In genomic region chr2:115687612-115688011, GRCm38 (mm10) we compare ENCODE assay signal across 25 mouse cellular contexts.
A peak's percentile ranks its signal among the peaks of the same experiment; 100 is the strongest.
DNase-seq lines count a peak whose midpoint lies in the region; ATAC-seq and TF ChIP-seq lines count a peak whose summit lies in the region.
"Had no signal": no experiment of that assay in that cellular context is flagged by ENCODE, and none has a peak within 500 bp of the region (broad histone marks: within the 10 kb centered on the region; RNA-seq: fewer than 3 reads in every experiment).

No protein-coding gene starts in this region.

- no peak overlapping the region for H3K4me2 ChIP-seq in hindbrain, embryonic 11.5 days (replicated peaks; ENCODE audit: low read depth, low read length)
- H3K4me2 ChIP-seq in hindbrain, embryonic 15.5 days, result no peak overlapping the region
- no peak overlapping the region for H3K4me2 ChIP-seq in hindbrain, postnatal 0 days (ENCODE audit: low read depth, low read length)
- H3K4me2 ChIP-seq in midbrain, embryonic 16.5 days (ENCODE audit: low read length), result no peak overlapping the region
- no peak overlapping the region for H3K4me2 ChIP-seq in midbrain, embryonic 13.5 days (replicated peaks)
- H3K4me2 ChIP-seq: embryonic facial prominence, embryonic 12.5 days; embryonic facial prominence, embryonic 15.5 days; heart, embryonic 13.5 days; intestine, embryonic 15.5 days had no signal

- no peaks in the 10 kb centered on the region; the same call in 1 of the 2 replicates for H3K4me1 ChIP-seq in hindbrain, embryonic 11.5 days (replicated peaks; ENCODE audit: control insufficient read depth, insufficient read depth, low read length)
- H3K4me1 ChIP-seq in hindbrain, embryonic 10.5 days (replicated peaks), result peaks cover 5% of the 10 kb centered on the region
- H3K4me1 ChIP-seq in hindbrain, embryonic 15.5 days (replicated peaks), result peaks cover 4% of the 10 kb centered on the region
- no peaks in the 10 kb centered on the region for H3K4me1 ChIP-seq in hindbrain, postnatal 0 days (ENCODE audit: insufficient read depth, low read length)
- no peaks in the 10 kb centered on the region for H3K4me1 ChIP-seq in midbrain, embryonic 16.5 days (ENCODE audit: control insufficient read depth, insufficient read depth, low read length)
- peaks cover 3% of the 10 kb centered on the region; the same call in 1 of the 2 replicates for H3K4me1 ChIP-seq in midbrain, embryonic 13.5 days (replicated peaks)
- H3K4me1 ChIP-seq in olfactory bulb, adult 2 months (ENCODE audit: control insufficient read depth, insufficient read depth, low read length), result peaks cover 9% of the 10 kb centered on the region; the same call in 1 of the 2 replicates
- H3K4me1 ChIP-seq: embryonic facial prominence, embryonic 12.5 days; embryonic facial prominence, embryonic 15.5 days; heart, embryonic 13.5 days; intestine, embryonic 15.5 days had no signal

- 0 out of 2 replicates have a peak overlapping the region, but pooled peaks have one; percentile 14 for H3K27ac ChIP-seq in hindbrain, embryonic 11.5 days (ENCODE audit: low read depth, low read length)
- no peak overlapping the region; the same call in 1 of the 2 replicates for H3K27ac ChIP-seq in hindbrain, embryonic 10.5 days
- no peak overlapping the region for H3K27ac ChIP-seq in hindbrain, embryonic 15.5 days (replicated peaks)
- H3K27ac ChIP-seq in hindbrain, postnatal 0 days, result no peak overlapping the region
- H3K27ac ChIP-seq in midbrain, embryonic 16.5 days (ENCODE audit: low read length), result no peak overlapping the region
- H3K27ac ChIP-seq in midbrain, embryonic 13.5 days, result no peak overlapping the region
- peak overlapping the region; percentile 97 for H3K27ac ChIP-seq in olfactory bulb, adult 2 months (ENCODE audit: insufficient read depth, low read depth, low read length)
- H3K27ac ChIP-seq: embryonic facial prominence, embryonic 12.5 days; embryonic facial prominence, embryonic 15.5 days; gastrocnemius, adult 2 months; heart, embryonic 13.5 days; intestine, embryonic 15.5 days had no signal

- no peaks in the 10 kb centered on the region for H3K9me3 ChIP-seq in hindbrain, embryonic 11.5 days (ENCODE audit: control insufficient read depth, low read length)
- H3K9me3 ChIP-seq in hindbrain, embryonic 10.5 days, result no peaks in the 10 kb centered on the region
- no peaks in the 10 kb centered on the region for H3K9me3 ChIP-seq in hindbrain, embryonic 15.5 days
- no peaks in the 10 kb centered on the region for H3K9me3 ChIP-seq in hindbrain, postnatal 0 days (ENCODE audit: low read length)
- no peaks in the 10 kb centered on the region for H3K9me3 ChIP-seq in midbrain, embryonic 16.5 days (replicated peaks; ENCODE audit: control insufficient read depth, low read length, poor library complexity, severe bottlenecking)
- no peaks in the 10 kb centered on the region for H3K9me3 ChIP-seq in midbrain, embryonic 13.5 days
- H3K9me3 ChIP-seq: embryonic facial prominence, embryonic 12.5 days; embryonic facial prominence, embryonic 15.5 days; heart, embryonic 13.5 days; intestine, embryonic 15.5 days had no signal

- DNase-seq in hindbrain, embryonic 11.5 days (ENCODE audit: low spot score), result no peak
- no peak for DNase-seq in hindbrain, embryonic 10.5 days (ENCODE audit: low spot score)
- no peak for DNase-seq in hindbrain, postnatal 0 days (ENCODE audit: low spot score)
- DNase-seq: adrenal gland, adult 2 months; adrenal gland, postnatal 14 days; cerebellum, adult 11 months; cerebellum, adult 2 months; cerebellum, adult 9-11 months; cerebellum, postnatal 25 days; gastrocnemius, adult 2 months; gastrocnemius, postnatal 14 days; heart, adult 18-20 months; heart, postnatal 14 days; heart, postnatal 4 days had no signal

- H3K9ac ChIP-seq in hindbrain, embryonic 11.5 days (ENCODE audit: low read depth, low read length), result no peak overlapping the region
- no peak overlapping the region for H3K9ac ChIP-seq in hindbrain, embryonic 15.5 days
- no peak overlapping the region for H3K9ac ChIP-seq in hindbrain, postnatal 0 days (replicated peaks; ENCODE audit: low read length)
- no peak overlapping the region for H3K9ac ChIP-seq in midbrain, embryonic 16.5 days (ENCODE audit: low read depth, low read length)
- H3K9ac ChIP-seq in midbrain, embryonic 13.5 days (replicated peaks), result no peak overlapping the region
- H3K9ac ChIP-seq: embryonic facial prominence, embryonic 12.5 days; embryonic facial prominence, embryonic 15.5 days; forebrain, postnatal 0 days; heart, embryonic 13.5 days; intestine, embryonic 15.5 days had no signal

- 88% methylated on average over 4 of the region's 4 CpGs for WGBS in hindbrain, embryonic 11.5 days
- WGBS in hindbrain, embryonic 10.5 days, result 88% methylated on average over 4 of the region's 4 CpGs
- 79% methylated on average over 4 of the region's 4 CpGs for WGBS in hindbrain, embryonic 15.5 days
- WGBS in hindbrain, postnatal 0 days, result 79% methylated on average over 4 of the region's 4 CpGs
- WGBS in midbrain, embryonic 16.5 days, result 97% methylated on average over 4 of the region's 4 CpGs
- WGBS in midbrain, embryonic 13.5 days, result 94% methylated on average over 4 of the region's 4 CpGs
- 95% methylated on average over 4 of the region's 4 CpGs for WGBS in olfactory bulb, adult 2 months

- no peaks in the 10 kb centered on the region for H3K36me3 ChIP-seq in hindbrain, embryonic 11.5 days (ENCODE audit: control insufficient read depth, insufficient read depth, low read length)
- H3K36me3 ChIP-seq in hindbrain, embryonic 10.5 days, result no peaks in the 10 kb centered on the region
- H3K36me3 ChIP-seq in hindbrain, embryonic 15.5 days, result no peaks in the 10 kb centered on the region
- H3K36me3 ChIP-seq in hindbrain, postnatal 0 days (ENCODE audit: insufficient read depth, low read length), result no peaks in the 10 kb centered on the region
- no peaks in the 10 kb centered on the region for H3K36me3 ChIP-seq in midbrain, embryonic 16.5 days (ENCODE audit: control insufficient read depth, insufficient read depth, low read length)
- no peaks in the 10 kb centered on the region for H3K36me3 ChIP-seq in midbrain, embryonic 13.5 days
- H3K36me3 ChIP-seq: embryonic facial prominence, embryonic 12.5 days; embryonic facial prominence, embryonic 15.5 days; intestine, embryonic 15.5 days had no signal

- TF ChIP-seq POLR2A in olfactory bulb, adult 2 months (IDR thresholded peaks at IDR 0.05; ENCODE audit: insufficient read depth, low read depth, low read length), result no peak

- H3K27me3 ChIP-seq in hindbrain, embryonic 11.5 days (ENCODE audit: control insufficient read depth, insufficient read depth, low read length), result no peaks in the 10 kb centered on the region
- H3K27me3 ChIP-seq in hindbrain, embryonic 10.5 days (ENCODE audit: insufficient read depth, poor library complexity, severe bottlenecking), result no peaks in the 10 kb centered on the region
- H3K27me3 ChIP-seq in hindbrain, embryonic 15.5 days, result no peaks in the 10 kb centered on the region
- no peaks in the 10 kb centered on the region for H3K27me3 ChIP-seq in hindbrain, postnatal 0 days (ENCODE audit: insufficient read depth, low read length)
- H3K27me3 ChIP-seq in midbrain, embryonic 16.5 days (ENCODE audit: control insufficient read depth, insufficient read depth, low read depth, low read length), result no peaks in the 10 kb centered on the region
- no peaks in the 10 kb centered on the region for H3K27me3 ChIP-seq in midbrain, embryonic 13.5 days
- H3K27me3 ChIP-seq: embryonic facial prominence, embryonic 12.5 days; embryonic facial prominence, embryonic 15.5 days; heart, embryonic 13.5 days; intestine, embryonic 15.5 days had no signal

- ATAC-seq in hindbrain, embryonic 11.5 days (ENCODE audit: low FRiP score), result peak; percentile 38
- ATAC-seq in hindbrain, embryonic 15.5 days (ENCODE audit: low FRiP score, low read depth), result peak; percentile 38; the same call in 1 of the 2 replicates
- no peak for ATAC-seq in hindbrain, postnatal 0 days
- peak; percentile 51; the same call in 1 of the 2 replicates for ATAC-seq in midbrain, embryonic 16.5 days
- no peak for ATAC-seq in midbrain, embryonic 13.5 days
- ATAC-seq in erythroid progenitor cell, adult 5-6 weeks (replicated peaks; ENCODE audit: low FRiP score, poor library complexity, severe bottlenecking), result no peak
- ATAC-seq: CD4-positive, CD25-positive, alpha-beta regulatory T cell, adult 4 months; intestine, embryonic 15.5 days had no signal

- no peak for TF ChIP-seq CTCF in hindbrain, postnatal 0 days (IDR thresholded peaks at IDR 0.05; ENCODE audit: low read depth)
- TF ChIP-seq CTCF in olfactory bulb, adult 2 months (IDR thresholded peaks at IDR 0.05; ENCODE audit: insufficient read depth, low read depth, low read length), result no peak

- no peak overlapping the region for H3K4me3 ChIP-seq in hindbrain, embryonic 11.5 days (ENCODE audit: low read depth, low read length)
- no peak overlapping the region for H3K4me3 ChIP-seq in hindbrain, embryonic 10.5 days
- no peak overlapping the region for H3K4me3 ChIP-seq in hindbrain, embryonic 15.5 days
- H3K4me3 ChIP-seq in hindbrain, postnatal 0 days (ENCODE audit: low read length), result no peak overlapping the region
- H3K4me3 ChIP-seq in midbrain, embryonic 16.5 days (ENCODE audit: low read depth, low read length), result no peak overlapping the region
- no peak overlapping the region for H3K4me3 ChIP-seq in midbrain, embryonic 13.5 days (replicated peaks)
- H3K4me3 ChIP-seq in olfactory bulb, adult 2 months (ENCODE audit: insufficient read depth, low read depth, low read length), result no peak overlapping the region
- H3K4me3 ChIP-seq: embryonic facial prominence, embryonic 12.5 days; embryonic facial prominence, embryonic 15.5 days; gastrocnemius, adult 2 months; heart, embryonic 13.5 days; intestine, embryonic 15.5 days had no signal

Comparison
In these comparisons a context has a peak if more than half of its experiments do, and no peak if none do; other contexts are left out.
1. ATAC-seq: peak in hindbrain, embryonic 11.5 days (single experiment), hindbrain, embryonic 15.5 days (single experiment) and midbrain, embryonic 16.5 days (single experiment); none in hindbrain, postnatal 0 days (single experiment), midbrain, embryonic 13.5 days (single experiment) and erythroid progenitor cell, adult 5-6 weeks (single experiment).
2. H3K27ac ChIP-seq: peak in hindbrain, embryonic 11.5 days (single experiment) and olfactory bulb, adult 2 months (single experiment); none in hindbrain, embryonic 10.5 days (single experiment), hindbrain, embryonic 15.5 days (single experiment), hindbrain, postnatal 0 days (single experiment), midbrain, embryonic 16.5 days (single experiment) and midbrain, embryonic 13.5 days (single experiment).